Mouse (Mus musculus) effector memory CD4-positive, alpha-beta T cell, adult 7 months (primary cell): ENCODE results near the gene Ilvbl. TPM values are rescaled to one million over a fixed set of nuclear protein-coding genes. Genes with fewer than 3 reads are reported as not detected.

ENCODE experiments used
- polyA plus RNA-seq: library from polyadenylated mRNA; unstranded; fragments of 100-300 nt; shearing (Covaris generic); gene quantifications from one replicate; pipeline ENCODE4 v1.2.1, GENCODE M21; 2017

Ilvbl gene
- polyA plus RNA-seq = 26.1 TPM

DNA sequence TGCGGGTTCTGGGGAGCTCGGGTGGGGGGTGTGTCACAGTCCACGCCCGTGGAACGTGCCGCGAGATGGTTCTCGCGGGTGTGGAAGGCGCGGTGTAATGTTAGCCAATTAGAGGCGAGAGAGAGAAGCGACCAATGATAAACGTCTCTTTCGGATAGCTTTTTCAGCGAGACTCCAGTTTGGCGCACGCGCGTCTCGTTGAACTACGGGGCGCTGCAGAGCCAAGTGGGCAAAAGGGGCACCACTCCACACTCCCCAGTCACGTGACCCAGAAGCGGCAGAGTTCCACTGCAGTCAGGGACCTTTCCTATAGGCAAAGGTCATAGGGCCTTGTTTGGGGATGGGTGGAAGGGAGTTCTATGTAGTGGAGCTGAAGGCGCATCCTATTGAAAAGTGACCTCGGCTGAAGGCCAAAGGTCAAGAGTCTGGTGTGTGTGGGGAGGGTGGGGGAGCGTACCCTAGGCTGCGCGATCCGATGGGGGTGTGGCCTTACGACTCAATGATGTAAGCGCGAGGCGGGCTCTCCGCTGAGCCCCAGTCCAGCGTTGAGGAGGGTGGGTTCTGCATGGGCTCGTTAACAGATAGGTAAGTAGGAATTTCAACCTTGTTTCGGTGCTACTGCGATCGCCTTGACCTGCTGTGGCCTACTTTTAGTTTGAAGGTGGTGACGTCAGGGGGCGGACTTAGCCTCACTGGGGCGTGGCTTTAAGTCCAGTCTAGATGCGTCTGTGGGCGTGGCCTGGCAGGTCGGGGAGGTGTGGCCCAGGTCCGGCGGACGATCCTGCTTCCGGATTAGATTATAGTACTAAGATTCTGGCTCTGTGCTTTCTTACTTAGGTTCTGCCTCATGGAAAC, at the start of gene Ilvbl:
Ilvbl (plus strand) TSS at position 97 of the 855 bp plus-strand sequence.

DNA sequence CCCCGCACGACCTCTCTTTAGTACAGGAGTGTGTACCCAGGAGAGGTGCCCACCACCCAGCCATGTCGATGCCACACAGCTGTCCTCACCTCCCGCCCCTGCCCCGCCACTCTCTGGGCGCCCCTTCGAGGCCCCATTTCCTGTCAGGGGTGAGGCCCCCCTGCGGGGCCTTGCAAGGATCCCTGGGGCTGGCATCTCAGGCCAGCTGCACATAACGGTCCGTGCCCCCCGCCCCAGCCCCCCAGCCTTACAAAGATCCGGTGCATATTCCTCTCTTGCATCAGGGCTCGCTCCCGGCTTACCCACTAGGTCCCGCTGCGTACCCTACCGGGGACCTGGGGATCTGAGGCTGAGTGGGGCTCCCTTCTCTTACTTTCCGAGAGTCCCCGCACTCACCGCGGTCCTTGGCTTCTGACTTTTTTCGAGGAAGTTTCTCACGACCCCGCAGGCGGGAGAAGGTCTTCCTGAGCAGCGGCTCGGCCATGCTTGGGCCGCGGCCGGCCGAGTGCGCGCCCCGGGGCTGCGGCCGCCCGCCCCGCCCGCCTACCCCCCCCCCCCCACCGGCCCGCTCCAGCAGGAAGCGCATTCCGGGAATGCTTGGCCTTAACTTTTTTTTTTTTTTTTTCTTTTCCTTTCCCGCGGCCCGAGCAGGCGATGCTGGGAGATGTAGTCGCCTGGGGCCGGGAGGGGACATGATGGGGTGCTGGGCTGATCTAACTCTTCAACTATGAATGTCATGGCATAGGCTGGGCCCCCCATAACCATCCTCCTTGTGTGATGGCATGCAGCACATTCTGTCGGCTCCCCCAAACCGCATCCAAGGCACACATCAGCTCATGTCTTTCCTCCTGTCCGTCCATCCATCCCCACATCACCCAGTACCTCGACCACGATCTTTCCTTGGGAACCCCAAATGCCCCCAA, 17.5 kb downstream of the Ilvbl start, which contains the start of gene Syde1:
Syde1 (minus strand) TSS at position 559 of the 923 bp plus-strand sequence.

DNA sequence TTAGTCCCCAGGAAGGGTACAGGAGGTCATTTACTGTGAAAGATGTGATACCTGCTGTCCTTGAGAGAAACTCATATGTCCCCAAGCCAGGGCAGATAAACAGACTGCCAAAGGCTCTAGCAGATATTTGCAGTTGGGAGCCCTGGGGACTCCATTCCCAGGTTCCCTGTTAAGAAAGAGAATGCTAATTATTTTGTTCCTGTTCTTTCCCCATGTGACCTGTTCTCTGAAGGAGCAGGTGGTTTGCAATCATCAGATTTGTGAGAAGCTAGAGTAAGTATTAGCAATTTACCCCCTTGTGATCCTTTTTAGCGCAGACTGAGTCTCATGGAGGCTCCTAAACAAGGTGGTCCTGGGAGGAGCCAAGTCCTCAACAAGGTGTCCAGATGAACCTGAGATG, 43.8 kb downstream of the Ilvbl start, which contains the start of gene Olfr1357:
Olfr1357 (minus strand) TSS at position 101 of the 400 bp plus-strand sequence.

Other genes starting within 250 kb of the Ilvbl start
- gene Agpat3, start 221.9 kb upstream of the Ilvbl start, polyA plus RNA-seq = 129 TPM
- 242 TPM for gene Rrp1, start 161.3 kb upstream of the Ilvbl start, polyA plus RNA-seq
- gene Cstb, start 148.7 kb upstream of the Ilvbl start, polyA plus RNA-seq = 73.0 TPM
- 11.5 TPM for gene Pdxk, start 109.4 kb upstream of the Ilvbl start, polyA plus RNA-seq
- not detected for gene Olfr1358, start 56.9 kb upstream of the Ilvbl start, polyA plus RNA-seq
- not detected for gene Syde1, start 17.6 kb downstream of the Ilvbl start, polyA plus RNA-seq
- not detected for gene Olfr1357, start 43.7 kb downstream of the Ilvbl start, polyA plus RNA-seq
- not detected for gene Casp14, start 143.9 kb downstream of the Ilvbl start, polyA plus RNA-seq
- gene Ccdc105, start 178.7 kb downstream of the Ilvbl start, polyA plus RNA-seq = not detected
- gene Slc1a6, start 206.2 kb downstream of the Ilvbl start, polyA plus RNA-seq = not detected